Comparison of ENCODE assay signal across 10 mouse cellular contexts in the genomic region with DNA sequence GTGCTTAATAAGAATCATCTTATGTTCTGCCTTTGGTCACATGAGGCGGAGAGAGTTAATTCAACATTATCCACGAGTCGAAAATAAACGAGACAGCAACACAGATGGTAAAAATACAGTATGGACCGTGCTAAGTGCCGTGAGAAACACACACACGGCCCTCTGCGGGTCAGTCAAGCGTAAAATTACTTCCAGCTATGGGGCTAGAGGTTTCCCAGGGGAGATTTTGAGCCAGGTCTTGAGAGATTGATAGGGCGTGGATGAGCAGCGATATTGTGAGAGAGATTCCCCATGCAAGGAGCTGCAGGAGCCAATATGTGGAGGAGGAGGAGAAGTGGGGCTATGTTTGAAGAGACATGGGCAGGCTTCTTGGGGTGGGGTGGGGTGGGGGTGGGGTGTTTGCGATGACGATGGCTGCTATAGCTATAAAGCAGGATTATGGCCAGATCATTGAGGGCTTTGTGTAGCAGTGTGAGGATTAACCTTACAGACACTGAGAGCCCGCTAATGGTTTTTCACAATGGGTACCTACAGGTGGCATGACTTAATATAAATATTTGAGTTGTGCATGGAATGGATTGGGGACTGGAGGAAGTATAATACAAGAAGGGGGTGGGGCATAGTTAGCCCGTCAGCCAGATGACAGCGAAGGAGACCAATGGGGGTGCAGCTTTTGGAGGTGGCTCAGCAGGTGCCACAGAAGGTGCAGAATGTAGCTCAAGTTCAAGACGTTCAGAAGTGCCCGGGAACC.
A peak's percentile ranks its signal among the peaks of the same experiment; 100 is the strongest.
DNase-seq lines count a peak whose midpoint lies in the region; ATAC-seq and TF ChIP-seq lines count a peak whose summit lies in the region.
"Had no signal": no experiment of that assay in that cellular context is flagged by ENCODE, and none has a peak within 500 bp of the region (broad histone marks: within the 10 kb centered on the region; RNA-seq: fewer than 3 reads in every experiment).

No protein-coding gene starts in this region.

- no peaks in the 10 kb centered on the region for H3K9me3 ChIP-seq in heart, embryonic 13.5 days
- H3K9me3 ChIP-seq in neural tube, embryonic 15.5 days (replicated peaks), result no peaks in the 10 kb centered on the region
- no peaks in the 10 kb centered on the region for H3K9me3 ChIP-seq in midbrain, embryonic 13.5 days

- WGBS in heart, embryonic 13.5 days, result 85% methylated on average over 18 of the region's 18 CpGs
- 34% methylated on average over 18 of the region's 18 CpGs for WGBS in neural tube, embryonic 15.5 days
- WGBS in midbrain, embryonic 13.5 days, result 45% methylated on average over 18 of the region's 18 CpGs
- WGBS in thymus, adult 2 months, result 95% methylated on average over 18 of the region's 18 CpGs

- no peak overlapping the region for H3K4me2 ChIP-seq in heart, embryonic 13.5 days
- H3K4me2 ChIP-seq in neural tube, embryonic 15.5 days, result no peak overlapping the region
- no peak overlapping the region for H3K4me2 ChIP-seq in midbrain, embryonic 13.5 days (replicated peaks)

- DNase-seq in heart, adult 18-20 months, result no peak
- DNase-seq in neural tube, embryonic 10.5 days (ENCODE audit: extremely low spot score, low spot score), result peak; percentile 51
- DNase-seq in thymus, postnatal 0 days (ENCODE audit: low spot score), result no peak
- DNase-seq in thymus, adult 2 months, result no peak

- H3K27me3 ChIP-seq in heart, embryonic 13.5 days (replicated peaks), result peaks cover 9% of the 10 kb centered on the region; the same call in 1 of the 2 replicates
- no peaks in the 10 kb centered on the region for H3K27me3 ChIP-seq in neural tube, embryonic 15.5 days (replicated peaks)
- no peaks in the 10 kb centered on the region for H3K27me3 ChIP-seq in midbrain, embryonic 13.5 days
- no peaks in the 10 kb centered on the region for H3K27me3 ChIP-seq in thymus, adult 2 months (ENCODE audit: control insufficient read depth, insufficient read depth, low read length)

- no peak for TF ChIP-seq POLR2A in thymus, adult 2 months (IDR thresholded peaks at IDR 0.05; ENCODE audit: control insufficient read depth, extremely low read depth, insufficient read depth, low read length, poor library complexity)

- peaks cover 15% of the 10 kb centered on the region for H3K36me3 ChIP-seq in heart, embryonic 13.5 days
- H3K36me3 ChIP-seq in neural tube, embryonic 15.5 days, result peaks cover 9% of the 10 kb centered on the region
- peaks cover 18% of the 10 kb centered on the region; the same call in 1 of the 2 replicates for H3K36me3 ChIP-seq in midbrain, embryonic 13.5 days
- no peaks in the 10 kb centered on the region for H3K36me3 ChIP-seq in thymus, adult 2 months (ENCODE audit: control insufficient read depth, insufficient read depth, low read length)

- no peak overlapping the region for H3K4me3 ChIP-seq in heart, embryonic 13.5 days
- no peak overlapping the region for H3K4me3 ChIP-seq in neural tube, embryonic 15.5 days (replicated peaks)
- H3K4me3 ChIP-seq in midbrain, embryonic 13.5 days (replicated peaks), result no peak overlapping the region
- H3K4me3 ChIP-seq in thymus, adult 2 months (ENCODE audit: control insufficient read depth, insufficient read depth, low read length), result no peak overlapping the region

- TF ChIP-seq CTCF in thymus, adult 2 months (IDR thresholded peaks at IDR 0.05; ENCODE audit: borderline replicate concordance, control insufficient read depth, extremely low read depth, insufficient read depth, low read length, poor library complexity), result no peak

- H3K9ac ChIP-seq in heart, embryonic 13.5 days, result no peak overlapping the region
- no peak overlapping the region for H3K9ac ChIP-seq in neural tube, embryonic 15.5 days (replicated peaks)
- no peak overlapping the region for H3K9ac ChIP-seq in midbrain, embryonic 13.5 days (replicated peaks)

- ATAC-seq in heart, embryonic 13.5 days (ENCODE audit: extremely low read depth, insufficient number of reproducible peaks, low FRiP score, low TSS enrichment), result no peak
- no peak for ATAC-seq in neural tube, embryonic 15.5 days (ENCODE audit: low FRiP score)
- no peak for ATAC-seq in midbrain, embryonic 13.5 days
- no peak for ATAC-seq in erythroblast, adult 5-6 weeks (replicated peaks; ENCODE audit: low FRiP score, poor library complexity, severe bottlenecking)
- ATAC-seq: inflammation-experienced regulatory T-cells, adult 6 months had no signal

- peak overlapping the region; percentile 20; the same call in 1 of the 2 replicates for H3K27ac ChIP-seq in heart, embryonic 13.5 days (replicated peaks)
- H3K27ac ChIP-seq in neural tube, embryonic 15.5 days (replicated peaks), result no peak overlapping the region
- 0 out of 2 replicates have a peak overlapping the region, but pooled peaks have one; percentile 3 for H3K27ac ChIP-seq in midbrain, embryonic 13.5 days
- no peak overlapping the region for H3K27ac ChIP-seq in thymus, adult 2 months (ENCODE audit: control insufficient read depth, insufficient read depth, low read length)
- H3K27ac ChIP-seq: macrophage had no signal

- peaks cover 42% of the 10 kb centered on the region for H3K4me1 ChIP-seq in heart, embryonic 13.5 days
- peaks cover 33% of the 10 kb centered on the region for H3K4me1 ChIP-seq in neural tube, embryonic 15.5 days
- peaks cover 48% of the 10 kb centered on the region for H3K4me1 ChIP-seq in midbrain, embryonic 13.5 days (replicated peaks)
- 0 out of 2 replicates have a peak, but pooled peaks cover 4% of the 10 kb centered on the region for H3K4me1 ChIP-seq in thymus, adult 2 months (replicated peaks; ENCODE audit: control insufficient read depth, insufficient read depth, low read length)

Comparison
In these comparisons a context has a peak if more than half of its experiments do, and no peak if none do; other contexts are left out.
1. H3K27ac ChIP-seq: peak in heart, embryonic 13.5 days (single experiment) and midbrain, embryonic 13.5 days (single experiment); none in neural tube, embryonic 15.5 days (single experiment) and thymus, adult 2 months (single experiment).